Mouse (Mus musculus): ENCODE measurements around the gene Vmn1r127. TPM values are rescaled to one million over a fixed set of nuclear protein-coding genes. Genes with fewer than 3 reads are reported as not detected.
"Not testable (repeated sequence)": the region's sequence is repeated elsewhere in the genome, so short reads cannot be mapped to it uniquely, and the experiment has no call there.

The Vmn1r127 gene
- polyA plus RNA-seq (2012; rRNA removed) (not detected in 2 replicates), polyA plus RNA-seq (2014; fragmentation: Nextera tagmentation; extraction: Ambion mirVana) (not detected in 2 replicates)

DNA sequence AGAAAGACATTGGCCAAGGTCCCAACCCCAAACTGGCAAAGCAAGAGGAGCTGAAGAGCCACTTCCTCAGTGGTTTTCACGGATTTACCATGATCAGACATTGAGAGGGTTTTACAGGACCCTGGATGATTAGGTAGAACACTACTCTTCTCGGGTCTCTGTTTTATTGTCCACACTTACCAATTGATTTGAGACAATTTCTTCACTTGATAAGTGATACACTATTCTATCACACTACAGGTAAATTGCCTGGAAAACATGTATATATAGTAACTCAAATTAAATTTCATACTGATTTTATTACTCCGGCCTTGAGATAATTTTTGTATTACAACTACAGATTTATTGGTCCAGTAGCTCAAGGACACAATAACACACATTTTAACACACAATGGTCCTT is at the start of gene Vmn1r127:
Gene Vmn1r127, minus strand, starts transcription at position 101 of the 400 bp plus-strand sequence.
- not testable (repeated sequence) for H3K9me3 ChIP-seq (ENCODE audit: control insufficient read depth, low read length); H3K9ac ChIP-seq (ENCODE audit: low read depth, low read length, severe bottlenecking); H3K4me3 ChIP-seq (replicated peaks; ENCODE audit: low read length); H3K27me3 ChIP-seq (ENCODE audit: control insufficient read depth, insufficient read depth, low read length); DNase-seq (ENCODE audit: low spot score); ATAC-seq (ENCODE audit: low FRiP score, low read depth); H3K4me2 ChIP-seq (replicated peaks; ENCODE audit: low read depth, low read length, severe bottlenecking); H3K36me3 ChIP-seq (ENCODE audit: control insufficient read depth, insufficient read depth, low read length); H3K4me1 ChIP-seq (ENCODE audit: control insufficient read depth, insufficient read depth, low read length); H3K27ac ChIP-seq (replicated peaks; ENCODE audit: low read depth, low read length)
- no CpG with 5 or more reads among the region's 3 CpGs for WGBS

DNA sequence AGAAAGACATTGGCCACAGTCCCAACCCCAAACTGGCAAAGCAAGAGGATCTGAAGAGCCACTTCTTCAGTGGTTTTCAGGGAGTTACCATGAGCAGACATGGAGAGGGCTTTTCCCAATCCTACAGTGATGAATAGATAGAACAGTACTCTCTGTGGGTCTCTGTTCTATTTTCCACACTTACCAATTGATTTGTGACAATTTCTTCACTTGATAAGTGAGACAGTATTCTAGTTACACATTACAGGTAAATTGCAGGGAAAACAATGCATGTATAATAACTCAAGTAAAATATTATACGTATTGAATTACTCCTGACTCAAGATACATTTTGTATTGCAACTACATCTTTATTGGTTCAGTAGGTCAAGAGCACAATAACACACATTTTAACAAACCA is 41.5 kb upstream of the Vmn1r127 start, which contains the start of gene Vmn1r129:
Gene Vmn1r129, minus strand, starts transcription at position 101 of the 400 bp plus-strand sequence.
- not testable (repeated sequence) for H3K27me3 ChIP-seq (ENCODE audit: control insufficient read depth, insufficient read depth, low read length); H3K9me3 ChIP-seq (ENCODE audit: control insufficient read depth, low read length); H3K27ac ChIP-seq (replicated peaks; ENCODE audit: low read depth, low read length); H3K4me1 ChIP-seq (ENCODE audit: control insufficient read depth, insufficient read depth, low read length); H3K9ac ChIP-seq (ENCODE audit: low read depth, low read length, severe bottlenecking); H3K36me3 ChIP-seq (ENCODE audit: control insufficient read depth, insufficient read depth, low read length); H3K4me3 ChIP-seq (replicated peaks; ENCODE audit: low read length); DNase-seq (ENCODE audit: low spot score); H3K4me2 ChIP-seq (replicated peaks; ENCODE audit: low read depth, low read length, severe bottlenecking); ATAC-seq (ENCODE audit: low FRiP score, low read depth)
- no CpG with 5 or more reads among the region's 1 CpGs for WGBS

DNA sequence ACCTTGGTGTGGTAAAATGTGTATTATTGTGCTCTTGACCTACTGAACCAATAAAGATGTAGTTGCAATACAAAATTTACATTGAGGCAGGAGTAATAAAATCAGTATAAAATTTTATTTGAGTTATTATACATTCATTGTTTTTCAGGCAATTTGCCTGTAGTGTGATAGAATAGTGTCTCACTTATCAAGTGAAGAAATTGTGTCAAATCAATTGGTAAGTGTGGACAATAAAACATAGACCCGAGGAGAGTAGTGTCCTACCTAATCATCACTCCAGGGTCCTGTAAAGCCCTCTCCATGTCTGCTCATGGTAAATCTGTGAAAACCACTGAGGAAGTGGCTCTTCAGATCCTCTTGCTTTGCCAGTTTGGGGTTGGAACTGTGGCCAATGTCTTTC is 29.4 kb upstream of the Vmn1r127 start, which contains the start of gene Vmn1r128:
Gene Vmn1r128, plus strand, starts transcription at position 301 of the 400 bp plus-strand sequence.
- H3K4me1 ChIP-seq (ENCODE audit: control insufficient read depth, insufficient read depth, low read length); H3K9me3 ChIP-seq (ENCODE audit: control insufficient read depth, low read length): not testable (repeated sequence)
- WGBS: 80% methylated on average over 1 of the region's 1 CpGs

DNA sequence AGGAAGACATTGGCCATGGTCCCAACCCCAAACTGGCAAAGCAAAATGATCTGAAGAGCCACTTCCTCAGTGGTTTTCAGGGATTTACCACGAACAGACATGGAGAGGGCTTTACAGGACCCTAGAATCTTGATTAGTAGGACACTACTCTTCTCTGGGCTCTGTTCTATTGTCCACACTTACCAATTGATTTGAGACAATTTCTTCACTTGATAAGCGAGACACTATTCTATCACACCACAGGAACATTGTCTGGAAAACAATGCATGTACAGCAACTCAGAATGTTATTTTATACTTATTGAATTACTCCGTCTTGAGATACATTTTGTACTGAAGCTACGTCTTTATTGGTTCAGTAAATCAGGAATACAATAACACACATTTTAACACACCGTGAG is 18.3 kb downstream of the Vmn1r127 start, which contains the start of gene Vmn1r126:
Gene Vmn1r126, minus strand, starts transcription at position 101 of the 400 bp plus-strand sequence.
- WGBS: no CpG with 5 or more reads among the region's 5 CpGs
- not testable (repeated sequence) for ATAC-seq (ENCODE audit: low FRiP score, low read depth); H3K4me3 ChIP-seq (replicated peaks; ENCODE audit: low read length); H3K9ac ChIP-seq (ENCODE audit: low read depth, low read length, severe bottlenecking); DNase-seq (ENCODE audit: low spot score); H3K9me3 ChIP-seq (ENCODE audit: control insufficient read depth, low read length); H3K4me2 ChIP-seq (replicated peaks; ENCODE audit: low read depth, low read length, severe bottlenecking); H3K36me3 ChIP-seq (ENCODE audit: control insufficient read depth, insufficient read depth, low read length); H3K27ac ChIP-seq (replicated peaks; ENCODE audit: low read depth, low read length); H3K27me3 ChIP-seq (ENCODE audit: control insufficient read depth, insufficient read depth, low read length); H3K4me1 ChIP-seq (ENCODE audit: control insufficient read depth, insufficient read depth, low read length)

More for the DNA sequence above, 29.4 kb upstream of the Vmn1r127 start, which contains the start of gene Vmn1r128:
- not testable (repeated sequence) for H3K9ac ChIP-seq (ENCODE audit: low read depth, low read length, severe bottlenecking); H3K4me2 ChIP-seq (replicated peaks; ENCODE audit: low read depth, low read length, severe bottlenecking); H3K36me3 ChIP-seq (ENCODE audit: control insufficient read depth, insufficient read depth, low read length); H3K27ac ChIP-seq (replicated peaks; ENCODE audit: low read depth, low read length); DNase-seq (ENCODE audit: low spot score); ATAC-seq (ENCODE audit: low FRiP score, low read depth); H3K27me3 ChIP-seq (ENCODE audit: control insufficient read depth, insufficient read depth, low read length); H3K4me3 ChIP-seq (replicated peaks; ENCODE audit: low read length)

DNA sequence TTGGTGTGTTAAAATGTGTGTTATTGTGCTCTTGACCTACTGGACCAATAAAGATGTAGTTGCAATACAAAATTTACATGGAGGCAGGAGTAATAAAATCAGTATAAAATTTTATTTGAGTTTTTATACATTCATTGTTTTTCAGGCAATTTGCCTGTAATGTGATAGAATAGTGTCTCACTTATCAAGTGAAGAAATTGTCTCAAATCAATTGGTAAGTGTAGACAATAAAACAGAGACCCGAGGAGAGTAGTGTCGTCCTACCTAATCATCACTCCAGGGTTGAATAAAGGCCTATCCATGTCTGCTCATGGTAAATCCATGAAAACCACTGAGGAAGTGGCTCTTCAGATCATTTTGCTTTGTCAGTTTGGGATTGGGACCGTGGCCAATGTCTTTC is 47.8 kb downstream of the Vmn1r127 start, which contains the start of gene Vmn1r125:
Gene Vmn1r125, plus strand, starts transcription at position 301 of the 400 bp plus-strand sequence.
- 70% methylated on average over 3 of the region's 3 CpGs for WGBS
- not testable (repeated sequence) for ATAC-seq (ENCODE audit: low FRiP score, low read depth); H3K27ac ChIP-seq (replicated peaks; ENCODE audit: low read depth, low read length); H3K27me3 ChIP-seq (ENCODE audit: control insufficient read depth, insufficient read depth, low read length); H3K4me2 ChIP-seq (replicated peaks; ENCODE audit: low read depth, low read length, severe bottlenecking); H3K9me3 ChIP-seq (ENCODE audit: control insufficient read depth, low read length); H3K36me3 ChIP-seq (ENCODE audit: control insufficient read depth, insufficient read depth, low read length); H3K4me1 ChIP-seq (ENCODE audit: control insufficient read depth, insufficient read depth, low read length); H3K9ac ChIP-seq (ENCODE audit: low read depth, low read length, severe bottlenecking); DNase-seq (ENCODE audit: low spot score); H3K4me3 ChIP-seq (replicated peaks; ENCODE audit: low read length)

Other genes with a start within 250 kb of the Vmn1r127 start
- gene Vmn1r121, start 221.3 kb downstream of the Vmn1r127 start, polyA plus RNA-seq (2012; rRNA removed): not detected in 2 replicates
- gene Vmn1r121, start 221.3 kb downstream of the Vmn1r127 start, polyA plus RNA-seq (2014; fragmentation: Nextera tagmentation; extraction: Ambion mirVana): not detected in 2 replicates
- not detected in 2 replicates for gene Vmn1r122, start 185.7 kb downstream of the Vmn1r127 start, polyA plus RNA-seq (2012; rRNA removed)
- gene Vmn1r122, start 185.7 kb downstream of the Vmn1r127 start, polyA plus RNA-seq (2014; fragmentation: Nextera tagmentation; extraction: Ambion mirVana): not detected in 2 replicates
- gene Vmn1r123, start 157.7 kb downstream of the Vmn1r127 start, polyA plus RNA-seq (2012; rRNA removed): not detected in 2 replicates
- gene Vmn1r123, start 157.7 kb downstream of the Vmn1r127 start, polyA plus RNA-seq (2014; fragmentation: Nextera tagmentation; extraction: Ambion mirVana): not detected in 2 replicates
- not detected in 2 replicates for gene Gm5157, start 129.4 kb downstream of the Vmn1r127 start, polyA plus RNA-seq (2012; rRNA removed)
- not detected in 2 replicates for gene Gm5157, start 129.4 kb downstream of the Vmn1r127 start, polyA plus RNA-seq (2014; fragmentation: Nextera tagmentation; extraction: Ambion mirVana)
- not detected in 2 replicates for gene Vmn1r124, start 59.2 kb downstream of the Vmn1r127 start, polyA plus RNA-seq (2012; rRNA removed)
- not detected in 2 replicates for gene Vmn1r124, start 59.2 kb downstream of the Vmn1r127 start, polyA plus RNA-seq (2014; fragmentation: Nextera tagmentation; extraction: Ambion mirVana)
- gene Vmn1r125, start 47.7 kb downstream of the Vmn1r127 start, polyA plus RNA-seq (2012; rRNA removed): not detected in 2 replicates
- gene Vmn1r125, start 47.7 kb downstream of the Vmn1r127 start, polyA plus RNA-seq (2014; fragmentation: Nextera tagmentation; extraction: Ambion mirVana): not detected in 2 replicates
- gene Vmn1r126, start 18.4 kb downstream of the Vmn1r127 start, polyA plus RNA-seq (2012; rRNA removed): not detected in 2 replicates
- not detected in 2 replicates for gene Vmn1r126, start 18.4 kb downstream of the Vmn1r127 start, polyA plus RNA-seq (2014; fragmentation: Nextera tagmentation; extraction: Ambion mirVana)
- not detected in 2 replicates for gene Vmn1r128, start 29.5 kb upstream of the Vmn1r127 start, polyA plus RNA-seq (2012; rRNA removed)
- not detected in 2 replicates for gene Vmn1r128, start 29.5 kb upstream of the Vmn1r127 start, polyA plus RNA-seq (2014; fragmentation: Nextera tagmentation; extraction: Ambion mirVana)
- gene Vmn1r129, start 41.4 kb upstream of the Vmn1r127 start, polyA plus RNA-seq (2012; rRNA removed): not detected in 2 replicates
- not detected in 2 replicates for gene Vmn1r129, start 41.4 kb upstream of the Vmn1r127 start, polyA plus RNA-seq (2014; fragmentation: Nextera tagmentation; extraction: Ambion mirVana)
- gene Gm6882, start 112.9 kb upstream of the Vmn1r127 start, polyA plus RNA-seq (2012; rRNA removed): not detected in 2 replicates
- not detected in 2 replicates for gene Gm6882, start 112.9 kb upstream of the Vmn1r127 start, polyA plus RNA-seq (2014; fragmentation: Nextera tagmentation; extraction: Ambion mirVana)
- not detected in 2 replicates for gene Vmn1r130, start 191.9 kb upstream of the Vmn1r127 start, polyA plus RNA-seq (2012; rRNA removed)
- not detected in 2 replicates for gene Vmn1r130, start 191.9 kb upstream of the Vmn1r127 start, polyA plus RNA-seq (2014; fragmentation: Nextera tagmentation; extraction: Ambion mirVana)
- not detected in 2 replicates for gene Vmn1r131, start 226.2 kb upstream of the Vmn1r127 start, polyA plus RNA-seq (2012; rRNA removed)
- gene Vmn1r131, start 226.2 kb upstream of the Vmn1r127 start, polyA plus RNA-seq (2014; fragmentation: Nextera tagmentation; extraction: Ambion mirVana): not detected in 2 replicates